Comparison of ENCODE assay signal across 20 mouse cellular contexts in the genomic region with DNA sequence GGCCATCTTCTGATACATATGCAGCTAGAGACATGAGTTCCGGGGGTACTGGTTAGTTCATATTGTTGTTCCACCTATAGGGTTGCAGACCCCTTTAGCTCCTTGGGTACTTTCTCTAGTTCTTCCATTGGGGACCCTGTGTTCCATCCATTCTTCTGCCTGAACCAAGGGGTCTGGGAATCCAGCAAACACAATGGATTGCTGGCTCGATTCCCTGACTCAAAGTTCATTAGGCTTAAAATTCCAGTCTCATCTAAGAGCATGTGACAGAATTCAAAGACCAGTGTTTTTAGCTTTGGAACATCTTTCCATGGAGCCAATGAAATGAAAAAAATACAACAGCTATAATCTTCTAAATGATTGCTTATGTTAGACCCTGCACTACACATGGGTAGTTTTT. TPM values are rescaled to one million over a fixed set of nuclear protein-coding genes. Genes with fewer than 3 reads are reported as not detected.
"Had no signal": no experiment of that assay in that cellular context is flagged by ENCODE, and none has a peak within 500 bp of the region (broad histone marks: within the 10 kb centered on the region; RNA-seq: fewer than 3 reads in every experiment).

No protein-coding gene starts in this region.

RNA-seq across cellular contexts. Expression of a gene that starts 8.3 kb away (rescaled TPM):
- polyA plus RNA-seq: cerebellum, adult 2 months; cortical plate, adult 2 months; embryonic facial prominence, embryonic 10.5 days; embryonic facial prominence, embryonic 11.5 days; embryonic facial prominence, embryonic 12.5 days; embryonic facial prominence, embryonic 13.5 days; embryonic facial prominence, embryonic 14.5 days; erythroblast, embryonic 14.5 days; forebrain, embryonic 10.5 days; forebrain, embryonic 11.5 days; forebrain, embryonic 12.5 days; forebrain, embryonic 13.5 days; forebrain, embryonic 14.5 days; forebrain, embryonic 15.5 days; forebrain, embryonic 16.5 days; forebrain, postnatal 0 days; frontal cortex, adult 2 months; heart, adult 2 months had no signal

RNA-seq across cellular contexts. Expression of a gene that starts 39.2 kb away (rescaled TPM):
- polyA plus RNA-seq: cerebellum, adult 2 months; cortical plate, adult 2 months; embryonic facial prominence, embryonic 10.5 days; embryonic facial prominence, embryonic 11.5 days; embryonic facial prominence, embryonic 12.5 days; embryonic facial prominence, embryonic 13.5 days; embryonic facial prominence, embryonic 14.5 days; embryonic facial prominence, embryonic 15.5 days; erythroblast, embryonic 14.5 days; forebrain, embryonic 10.5 days; forebrain, embryonic 11.5 days; forebrain, embryonic 12.5 days; forebrain, embryonic 13.5 days; forebrain, embryonic 15.5 days; forebrain, embryonic 16.5 days; frontal cortex, adult 2 months had no signal

RNA-seq across cellular contexts. Expression of a gene that starts 43.2 kb away (rescaled TPM):
- polyA plus RNA-seq: embryonic facial prominence, embryonic 10.5 days; embryonic facial prominence, embryonic 11.5 days; embryonic facial prominence, embryonic 12.5 days; embryonic facial prominence, embryonic 13.5 days; embryonic facial prominence, embryonic 15.5 days; erythroblast, embryonic 14.5 days; forebrain, embryonic 10.5 days; forebrain, embryonic 11.5 days; forebrain, embryonic 12.5 days; forebrain, embryonic 13.5 days; forebrain, embryonic 14.5 days; forebrain, embryonic 15.5 days; forebrain, embryonic 16.5 days; forebrain, postnatal 0 days had no signal

RNA-seq across cellular contexts. Expression of a gene that starts 44.4 kb away (rescaled TPM):
- polyA plus RNA-seq: cerebellum, adult 2 months; cortical plate, adult 2 months; embryonic facial prominence, embryonic 10.5 days; embryonic facial prominence, embryonic 11.5 days; embryonic facial prominence, embryonic 12.5 days; embryonic facial prominence, embryonic 13.5 days; erythroblast, embryonic 14.5 days; forebrain, embryonic 10.5 days; forebrain, embryonic 11.5 days; forebrain, embryonic 12.5 days; forebrain, embryonic 13.5 days; forebrain, embryonic 14.5 days; forebrain, embryonic 15.5 days; forebrain, embryonic 16.5 days; forebrain, postnatal 0 days; frontal cortex, adult 2 months; gonadal fat pad, adult 2 months had no signal
